Mouse (Mus musculus): ENCODE results near the gene Vangl2.

Vangl2 gene

GRCm38 (mm10) chr1:172029914-172030313 is 1.7 kb upstream of the Vangl2 start:
- in situ Hi-C loops (cut with MboI, MseI) = loop anchor here in 1 of 2 experiments (25.0 kb wide), 1 partner anchor 607 kb away; the partner anchor contains the start of gene Dusp23

GRCm38 (mm10) chr1:172027809-172028102 is 488 bp downstream of the Vangl2 start:
- in situ Hi-C loops (cut with MboI, MseI) = loop anchor here in 1 of 2 experiments (25.0 kb wide), 1 partner anchor 610 kb away; the partner anchor contains the start of gene Dusp23

- in situ Hi-C loops (cut with MboI, MseI) = loop anchor here in 1 of 2 experiments (25.0 kb wide), 1 partner anchor 610 kb away; the partner anchor contains the start of gene Dusp23
These were observed 1.0 kb downstream of the Vangl2 start for GRCm38 (mm10) chr1:172027010-172027808.

GRCm38 (mm10) chr1:172026201-172026901 is 1.9 kb downstream of the Vangl2 start:
- in situ Hi-C loops (cut with MboI, MseI) = loop anchor here in 1 of 2 experiments (25.0 kb wide), 1 partner anchor 611 kb away; the partner anchor contains the start of gene Dusp23

GRCm38 (mm10) chr1:172025201-172025904 is 2.9 kb downstream of the Vangl2 start:
- in situ Hi-C loops (cut with MboI, MseI) = loop anchor here in 1 of 2 experiments (25.0 kb wide), 1 partner anchor 612 kb away; the partner anchor contains the start of gene Dusp23

- in situ Hi-C loops (cut with MboI, MseI) = no loop called here
These were observed 3.9 kb downstream of the Vangl2 start for GRCm38 (mm10) chr1:172024140-172024895.

- in situ Hi-C loops (cut with MboI, MseI) = no loop called here
These were observed 8.3 kb downstream of the Vangl2 start for GRCm38 (mm10) chr1:172019863-172020521.

- in situ Hi-C loops (cut with MboI, MseI) = no loop called here
These were observed 8.9 kb downstream of the Vangl2 start for GRCm38 (mm10) chr1:172019339-172019738.

- in situ Hi-C loops (cut with MboI, MseI) = no loop called here
These were observed 9.6 kb downstream of the Vangl2 start for GRCm38 (mm10) chr1:172018336-172019311.

GRCm38 (mm10) chr1:172017517-172018070 is 10.7 kb downstream of the Vangl2 start:
- in situ Hi-C loops (cut with MboI, MseI) = no loop called here

- in situ Hi-C loops (cut with MboI, MseI) = no loop called here
These were observed 11.4 kb downstream of the Vangl2 start for GRCm38 (mm10) chr1:172016660-172017516.

GRCm38 (mm10) chr1:172016031-172016430 is 12.2 kb downstream of the Vangl2 start:
- in situ Hi-C loops (cut with MboI, MseI) = no loop called here

- in situ Hi-C loops (cut with MboI, MseI) = no loop called here
These were observed 12.8 kb downstream of the Vangl2 start for GRCm38 (mm10) chr1:172015312-172015939.

GRCm38 (mm10) chr1:172014771-172015170 is 13.5 kb downstream of the Vangl2 start:
- in situ Hi-C loops (cut with MboI, MseI) = no loop called here

GRCm38 (mm10) chr1:172012030-172012429 is 16.2 kb downstream of the Vangl2 start:
- in situ Hi-C loops (cut with MboI, MseI) = no loop called here

GRCm38 (mm10) chr1:172010042-172010824 is 18.0 kb downstream of the Vangl2 start:
- in situ Hi-C loops (cut with MboI, MseI) = no loop called here

- in situ Hi-C loops (cut with MboI, MseI) = loop anchor here (5.0 to 10.0 kb wide), 2 partner anchors 182 to 195 kb away; no protein-coding TSS in a partner anchor
These were observed 18.8 kb downstream of the Vangl2 start for GRCm38 (mm10) chr1:172009406-172009805.
